Mouse (Mus musculus) liver, postnatal 0 days (tissue): Measurements from ENCODE around the gene Prrxl1. TPM values are rescaled to one million over a fixed set of nuclear protein-coding genes. Genes with fewer than 3 reads are reported as not detected.

ENCODE experiments used
- ATAC-seq: fragments of 200-750 bp; cut with Nextera tagmentation; 2 replicates; pipeline ENCODE4 v1.8.0; 2017; ENCODE audit warnings: mild to moderate bottlenecking, moderate library complexity
- DNase-seq: peaks from one replicate; pipeline ENCODE4 v3.0.0-alpha.2; 2016
- H3K27ac ChIP-seq: fragments of 300-500 bp; sonication (generic); 2 replicates; pipeline ENCODE4 v1.5.1; 2014; ENCODE audit warnings: antibody characterized with exemption, moderate library complexity, mild to moderate bottlenecking, low read depth
- H3K27me3 ChIP-seq: fragments of 300-500 bp; sonication (generic); 2 replicates; pipeline ENCODE4 v1.6.1; 2014; ENCODE audit warnings: low read length, control low read depth, mixed read lengths; ENCODE audit not compliant: insufficient read depth
- H3K36me3 ChIP-seq: fragments of 300-500 bp; sonication (generic); replicated peaks from 2 replicates; pipeline ENCODE4 v1.6.1; 2014; ENCODE audit warnings: mild to moderate bottlenecking, control low read depth, low read length, moderate library complexity, mixed read lengths; ENCODE audit not compliant: insufficient read depth
- H3K4me1 ChIP-seq: fragments of 300-500 bp; sonication (generic); 2 replicates; pipeline ENCODE4 v1.6.1; 2014; ENCODE audit warnings: antibody characterized with exemption, mild to moderate bottlenecking, control low read depth; ENCODE audit not compliant: insufficient read depth
- H3K4me2 ChIP-seq: fragments of 300-500 bp; sonication (generic); 2 replicates; pipeline ENCODE4 v1.6.1; 2014; ENCODE audit warnings: low read depth, mild to moderate bottlenecking, low read length, moderate library complexity, mixed read lengths
- H3K4me3 ChIP-seq: fragments of 300-500 bp; sonication (generic); 2 replicates; pipeline ENCODE4 v1.5.1; 2014; ENCODE audit warnings: low read depth, low read length
- H3K9ac ChIP-seq: fragments of 300-500 bp; sonication (generic); replicated peaks from 2 replicates; pipeline ENCODE4 v1.6.1; 2014; ENCODE audit warnings: mild to moderate bottlenecking, moderate library complexity
- H3K9me3 ChIP-seq: fragments of 300-500 bp; sonication (generic); 2 replicates; pipeline ENCODE4 v1.6.1; 2016; ENCODE audit warnings: mild to moderate bottlenecking, control low read depth, low read length, mixed read lengths
- CTCF ChIP-seq: sonication (generic); IDR thresholded peaks from 2 replicates; pipeline ENCODE4 v1.5.1; 2016; ENCODE audit warnings: antibody characterized with exemption, low read depth
- EP300 ChIP-seq: IDR thresholded peaks from 2 replicates; pipeline ENCODE4 v1.6.1; 2016; ENCODE audit warnings: antibody characterized with exemption, low read depth, mild to moderate bottlenecking
- WGBS: fragments of 180-500 bp; shearing (Covaris S2); extraction: QIAGEN DNeasy Blood & Tissue Kit; methylation state at CpG from one replicate; pipeline ENCODE4 v1.1.7; 2014; ENCODE audit not compliant: insufficient replicate concordance; 5-methylcytosine and 5-hydroxymethylcytosine counted together
- polyA plus RNA-seq: library from polyadenylated mRNA; unstranded; fragments of >200 nt; fragmentation: Nextera tagmentation; extraction: Ambion mirVana; gene quantifications from 2 replicates; pipeline ENCODE4 v1.2.1, GENCODE M21; 2015

The Prrxl1 gene
- 0.05 TPM in 1 of 2 replicates, not detected in the other for polyA plus RNA-seq

DNA sequence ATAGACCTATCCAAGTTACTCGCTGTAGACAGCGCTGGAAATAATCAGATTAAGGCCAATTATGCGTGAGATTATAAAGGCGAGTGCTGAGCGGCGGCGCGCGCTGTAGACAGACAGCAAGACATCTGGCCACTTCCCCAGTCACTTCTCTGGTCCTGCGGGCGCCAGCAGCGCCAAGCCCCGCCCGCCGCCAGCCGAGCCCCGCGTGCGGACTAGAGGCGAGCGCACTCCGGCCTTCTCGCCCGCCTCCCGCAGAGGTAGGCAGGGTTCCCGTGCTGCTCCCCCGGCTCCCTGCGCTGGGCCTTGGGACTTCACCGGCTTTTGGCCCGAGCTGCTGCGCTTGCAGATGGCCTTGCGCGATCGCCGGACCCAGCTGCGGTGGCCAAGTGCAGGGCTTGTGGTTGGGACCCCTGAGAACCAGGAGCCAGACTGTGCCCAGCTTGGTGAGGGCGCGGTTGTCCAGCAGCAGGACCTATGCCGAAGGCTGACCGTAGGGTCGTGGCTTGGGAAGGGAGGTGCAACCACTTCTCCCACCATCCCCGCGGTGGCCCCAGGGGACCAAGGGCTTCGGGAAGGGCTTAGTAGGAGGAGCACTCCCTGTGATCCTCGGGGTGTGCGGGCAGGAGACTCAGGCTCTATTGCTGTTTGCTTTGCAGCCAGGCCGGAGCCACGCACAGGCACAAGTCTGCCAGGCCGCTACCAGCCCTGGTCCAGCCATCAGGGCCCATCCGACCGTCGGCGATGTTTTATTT lies at the start of gene Prrxl1:
Prrxl1 (plus strand) TSS at position 118 of the 752 bp plus-strand sequence.
- Histone ChIP-seq H3K9me3 (no peaks in the 10 kb centered on the region), H3K9ac (no peak within 1 kb of the TSS), H3K36me3 (no peaks in the 10 kb centered on the region), H3K4me1 (0 out of 2 replicates have a peak, but pooled peaks cover 3% of the 10 kb centered on the region), H3K4me2 (no peak within 1 kb of the TSS), H3K27me3 (peaks cover 72% of the 10 kb centered on the region), H3K4me3 (no peak within 1 kb of the TSS), H3K27ac (no peak within 1 kb of the TSS)
- DNase-seq (no peak), ATAC-seq (no peak)
- 3% methylated on average over 53 of the region's 53 CpGs for WGBS
- TF ChIP-seq EP300, result no peak
- no peak for TF ChIP-seq CTCF

GRCm38 (mm10) chr14:32551854-32552253 lies 47.4 kb upstream of the Prrxl1 start:
- no peaks in the 10 kb centered on the region for H3K4me1 ChIP-seq
- TF ChIP-seq CTCF (peak; percentile 13; the same call in 1 of the 2 replicates), EP300 (no peak)
- no peaks in the 10 kb centered on the region for H3K27me3 ChIP-seq
- no peak overlapping the region for H3K9ac ChIP-seq
- ATAC-seq (no peak), DNase-seq (no peak)
- H3K36me3 ChIP-seq, result peaks cover 44% of the 10 kb centered on the region
- H3K4me2 ChIP-seq, result no peak overlapping the region
- no peaks in the 10 kb centered on the region for H3K9me3 ChIP-seq
- WGBS, result 85% methylated on average over 5 of the region's 5 CpGs
- H3K4me3 ChIP-seq, result no peak overlapping the region
- H3K27ac ChIP-seq, result no peak overlapping the region

DNA sequence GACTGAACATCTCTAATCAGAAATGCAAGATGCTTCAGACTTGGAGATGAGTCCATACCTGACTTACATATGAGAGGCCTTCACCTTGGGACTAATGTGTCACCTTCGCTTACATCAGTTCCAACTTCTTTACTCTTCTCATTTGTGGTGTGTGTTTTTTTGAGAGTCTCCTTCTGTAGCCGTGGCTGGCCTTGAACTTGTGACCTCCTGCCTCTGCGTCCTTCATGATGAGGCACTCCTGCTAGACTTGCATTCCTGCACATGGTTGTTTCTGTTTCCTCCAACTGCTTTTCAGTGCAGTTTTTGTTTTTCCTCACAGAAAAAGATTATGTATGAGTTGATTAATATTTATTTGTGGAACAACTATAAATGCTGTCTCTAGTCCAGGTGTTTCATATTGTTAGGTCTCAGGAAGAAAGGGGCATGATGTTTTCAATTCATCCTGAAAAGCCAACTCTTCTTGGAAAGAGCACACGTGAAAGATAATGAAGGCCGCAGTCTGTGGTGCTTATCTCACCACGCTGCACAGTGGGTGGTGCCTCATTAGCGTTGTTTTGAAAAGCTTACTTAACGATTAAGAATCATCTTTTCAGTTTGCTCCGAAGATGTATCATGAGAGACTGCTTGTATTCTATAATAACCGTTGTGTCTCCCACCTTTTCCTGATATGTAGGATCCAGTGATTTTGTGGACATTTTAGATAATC lies 45.9 kb upstream of the Prrxl1 start:
- TF ChIP-seq CTCF (no peak), EP300 (no peak)
- Histone ChIP-seq H3K4me2 (no peak overlapping the region), H3K9me3 (no peaks in the 10 kb centered on the region), H3K27me3 (no peaks in the 10 kb centered on the region), H3K4me3 (no peak overlapping the region), H3K9ac (no peak overlapping the region), H3K36me3 (peaks cover 45% of the 10 kb centered on the region), H3K4me1 (no peaks in the 10 kb centered on the region), H3K27ac (no peak overlapping the region)
- ATAC-seq (no peak), DNase-seq (no peak)
- 52% methylated on average over 10 of the region's 10 CpGs for WGBS

DNA sequence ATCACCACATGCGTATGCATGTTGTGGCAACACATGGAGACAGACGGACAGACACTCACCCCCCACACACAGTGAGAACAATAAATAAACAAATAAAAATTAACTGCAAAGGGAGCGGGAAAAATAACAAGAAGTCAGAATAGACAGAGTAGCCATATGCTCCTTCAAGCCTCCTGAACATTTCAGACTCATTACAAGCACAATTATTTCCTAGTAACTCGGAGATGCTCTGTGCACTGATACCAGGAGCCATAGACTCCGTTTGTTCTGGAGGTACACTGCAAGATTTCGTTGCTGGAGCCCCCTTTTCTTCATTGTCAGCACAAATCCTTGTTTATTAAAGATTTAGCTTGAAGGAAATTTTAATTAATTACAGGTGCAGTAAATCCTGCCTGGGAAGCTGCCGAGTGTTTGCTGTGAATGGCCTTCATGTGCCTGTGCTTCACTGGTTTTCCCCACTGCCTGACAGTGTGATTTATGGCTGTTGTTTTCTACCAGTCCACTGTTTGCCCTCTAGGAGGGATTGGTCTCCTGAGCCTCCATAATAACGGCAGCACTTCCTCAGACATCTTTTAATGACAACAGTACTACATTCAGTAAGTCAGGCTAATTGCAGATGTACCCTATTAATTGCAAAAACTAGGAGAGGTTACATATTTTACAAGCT lies 44.2 kb upstream of the Prrxl1 start:
- H3K36me3 ChIP-seq, result peaks cover 48% of the 10 kb centered on the region
- H3K27ac ChIP-seq, result no peak overlapping the region
- WGBS, result 81% methylated on average over 8 of the region's 8 CpGs
- TF ChIP-seq EP300 (no peak), CTCF (no peak)
- ATAC-seq, result no peak
- no peaks in the 10 kb centered on the region for H3K4me1 ChIP-seq
- DNase-seq, result no peak
- H3K4me2 ChIP-seq, result no peak overlapping the region
- H3K4me3 ChIP-seq, result no peak overlapping the region
- H3K9me3 ChIP-seq, result no peaks in the 10 kb centered on the region
- no peaks in the 10 kb centered on the region for H3K27me3 ChIP-seq
- H3K9ac ChIP-seq, result no peak overlapping the region

GRCm38 (mm10) chr14:32561428-32561827 lies 37.8 kb upstream of the Prrxl1 start:
- no peak overlapping the region for H3K27ac ChIP-seq
- no peaks in the 10 kb centered on the region for H3K4me1 ChIP-seq
- H3K9ac ChIP-seq, result no peak overlapping the region
- 86% methylated on average over 3 of the region's 3 CpGs for WGBS
- H3K4me2 ChIP-seq, result no peak overlapping the region
- no peaks in the 10 kb centered on the region for H3K9me3 ChIP-seq
- peaks cover 44% of the 10 kb centered on the region for H3K36me3 ChIP-seq
- DNase-seq (no peak), ATAC-seq (no peak)
- H3K27me3 ChIP-seq, result no peaks in the 10 kb centered on the region
- no peak overlapping the region for H3K4me3 ChIP-seq
- no peak for TF ChIP-seq EP300
- TF ChIP-seq CTCF, result no peak

DNA sequence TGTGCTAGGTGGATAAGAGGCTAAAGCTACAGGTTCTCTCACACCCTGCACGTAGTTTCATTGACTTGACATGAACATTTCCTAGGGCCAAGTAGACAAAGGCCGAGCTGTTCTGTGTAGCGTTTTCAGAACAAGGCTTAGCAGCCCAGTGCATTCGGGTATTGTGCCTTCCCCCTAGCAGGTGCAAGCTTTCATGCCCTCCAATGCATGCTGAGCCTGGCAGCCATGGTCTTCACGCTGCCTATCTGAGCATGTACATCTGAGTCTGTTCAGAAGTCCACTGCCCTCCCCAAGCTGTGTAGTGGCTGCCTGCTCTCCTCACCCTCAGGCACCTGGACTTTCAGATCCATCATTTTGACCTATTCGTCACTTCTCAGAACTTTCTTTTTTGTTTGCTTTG lies 35.5 kb upstream of the Prrxl1 start:
- Histone ChIP-seq H3K27me3 (no peaks in the 10 kb centered on the region), H3K9me3 (no peaks in the 10 kb centered on the region), H3K36me3 (peaks cover 53% of the 10 kb centered on the region), H3K4me3 (no peak overlapping the region), H3K4me1 (no peaks in the 10 kb centered on the region), H3K4me2 (no peak overlapping the region), H3K27ac (no peak overlapping the region), H3K9ac (no peak overlapping the region)
- WGBS, result 87% methylated on average over 6 of the region's 6 CpGs
- no peak for TF ChIP-seq CTCF
- no peak for TF ChIP-seq EP300
- ATAC-seq, result no peak
- DNase-seq, result no peak
